Mouse (Mus musculus): ENCODE data around the gene Avpr2. TPM values are rescaled to one million over a fixed set of nuclear protein-coding genes. Genes with fewer than 3 reads are reported as not detected.
A peak's percentile ranks its signal among the peaks of the same experiment; 100 is the strongest.

Gene Avpr2
- total RNA-seq, 2 experiments from 2014 or later, result not detected

- no peak for DNase-seq (ENCODE audit: low spot score in 2 of 2)
- TF ChIP-seq CTCF (conservative IDR thresholded peaks at IDR 0.05), result 0 out of 2 replicates have a peak, but pooled peaks have one; percentile 6
- Histone ChIP-seq H3K27ac (no peak overlapping the region; the same call in 1 of the 2 replicates), H3K4me3 (no peak overlapping the region)
These were observed 10.4 kb upstream of the Avpr2 start for GRCm38 (mm10) chrX:73881463-73881862.

GRCm38 (mm10) chrX:73892833-73893232 lies 931 bp downstream of the Avpr2 start:
- no peak for DNase-seq (ENCODE audit: low spot score in 2 of 2)
- Histone ChIP-seq H3K4me3 (no peak overlapping the region), H3K27ac (no peak overlapping the region)
- no peak for TF ChIP-seq CTCF (conservative IDR thresholded peaks at IDR 0.05)

GRCm38 (mm10) chrX:73895719-73896118 lies 3.8 kb downstream of the Avpr2 start, which contains the start of gene L1cam:
Gene L1cam, minus strand, starts transcription at chrX:73896105.
- H3K27ac ChIP-seq, result no peak within 1 kb of the TSS
- DNase-seq (ENCODE audit: low spot score in 2 of 2), result peak in 1 of 2 experiments; percentile 50
- TF ChIP-seq CTCF (conservative IDR thresholded peaks at IDR 0.05), result peak; percentile 79
- H3K4me3 ChIP-seq, result no peak within 1 kb of the TSS

- Histone ChIP-seq H3K4me3 (no peak overlapping the region), H3K27ac (no peak overlapping the region)
- no peak for DNase-seq (ENCODE audit: low spot score in 2 of 2)
- TF ChIP-seq CTCF (conservative IDR thresholded peaks at IDR 0.05), result peak; percentile 61
These were observed 6.1 kb downstream of the Avpr2 start for GRCm38 (mm10) chrX:73897959-73898358.

- no peak overlapping the region for H3K27ac ChIP-seq
- H3K4me3 ChIP-seq, result no peak overlapping the region
- TF ChIP-seq CTCF (conservative IDR thresholded peaks at IDR 0.05), result no peak
- no peak for DNase-seq (ENCODE audit: low spot score in 2 of 2)
These were observed 18.1 kb downstream of the Avpr2 start for GRCm38 (mm10) chrX:73910049-73910448.

- Histone ChIP-seq H3K4me3 (no peak overlapping the region), H3K27ac (no peak overlapping the region)
- no peak for DNase-seq (ENCODE audit: low spot score in 2 of 2)
- no peak for TF ChIP-seq CTCF (conservative IDR thresholded peaks at IDR 0.05)
These were observed 18.5 kb downstream of the Avpr2 start for GRCm38 (mm10) chrX:73910451-73910850.

- DNase-seq (ENCODE audit: low spot score in 2 of 2), result no peak
- no peak for TF ChIP-seq CTCF (conservative IDR thresholded peaks at IDR 0.05)
- H3K27ac ChIP-seq, result no peak overlapping the region
- no peak overlapping the region for H3K4me3 ChIP-seq
These were observed 19.3 kb downstream of the Avpr2 start for GRCm38 (mm10) chrX:73911156-73911555.

GRCm38 (mm10) chrX:73911588-73911987 lies 19.7 kb downstream of the Avpr2 start:
- DNase-seq (ENCODE audit: low spot score in 2 of 2), result no peak
- TF ChIP-seq CTCF (conservative IDR thresholded peaks at IDR 0.05), result no peak
- no peak overlapping the region for H3K27ac ChIP-seq
- no peak overlapping the region for H3K4me3 ChIP-seq

GRCm38 (mm10) chrX:73914827-73915703 lies 23.2 kb downstream of the Avpr2 start:
- peak; percentile 73 for TF ChIP-seq CTCF (conservative IDR thresholded peaks at IDR 0.05)
- Histone ChIP-seq H3K27ac (peak overlapping the region; percentile 87), H3K4me3 (peak overlapping the region; percentile 50)
- peak; percentile 77 to 88 for DNase-seq (ENCODE audit: low spot score in 2 of 2)

- H3K27ac ChIP-seq, result no peak overlapping the region
- TF ChIP-seq CTCF (conservative IDR thresholded peaks at IDR 0.05), result no peak
- no peak for DNase-seq (ENCODE audit: low spot score in 2 of 2)
These were observed 25.0 kb downstream of the Avpr2 start for GRCm38 (mm10) chrX:73916945-73917344.

GRCm38 (mm10) chrX:73918631-73919030 lies 26.7 kb downstream of the Avpr2 start:
- no peak overlapping the region for H3K27ac ChIP-seq
- no peak for TF ChIP-seq CTCF (conservative IDR thresholded peaks at IDR 0.05)
- DNase-seq (ENCODE audit: low spot score in 2 of 2), result no peak

More at GRCm38 (mm10) chrX:73916945-73917344, 25.0 kb downstream of the Avpr2 start:
- H3K4me3 ChIP-seq, result no peak overlapping the region

GRCm38 (mm10) chrX:73921285-73921822 lies 29.5 kb downstream of the Avpr2 start:
- no peak for DNase-seq (ENCODE audit: low spot score in 2 of 2)
- Histone ChIP-seq H3K4me3 (peak overlapping the region; percentile 72), H3K27ac (peak overlapping the region; percentile 89)
- no peak for TF ChIP-seq CTCF (conservative IDR thresholded peaks at IDR 0.05)

More at GRCm38 (mm10) chrX:73918631-73919030, 26.7 kb downstream of the Avpr2 start:
- H3K4me3 ChIP-seq, result no peak overlapping the region

GRCm38 (mm10) chrX:73921823-73922549 lies 30.1 kb downstream of the Avpr2 start, which contains the start of the genes Arhgap4 and Naa10:
Gene Arhgap4, minus strand, starts transcription at chrX:73921870.
Gene Naa10, minus strand, starts transcription at chrX:73921944.
- TF ChIP-seq CTCF (conservative IDR thresholded peaks at IDR 0.05), result no peak
- Histone ChIP-seq H3K4me3 (peak within 1 kb of the TSS; percentile 72), H3K27ac (peak within 1 kb of the TSS; percentile 89)
- DNase-seq (ENCODE audit: low spot score in 2 of 2), result peak; percentile 79 to 86
